Mouse (Mus musculus): ENCODE results near the gene Ttyh3. TPM values are rescaled to one million over a fixed set of nuclear protein-coding genes. Genes with fewer than 3 reads are reported as not detected.
A peak's percentile ranks its signal among the peaks of the same experiment; 100 is the strongest.

The Ttyh3 gene
- polyA plus RNA-seq, 2 experiments: 57.5 to 118 TPM

- Histone ChIP-seq H3K4me1 (ENCODE audit: control insufficient read depth, insufficient read depth, low read length) (peaks cover 7% of the 10 kb centered on the region; the same call in 1 of the 2 replicates), H3K27me3 (ENCODE audit: control insufficient read depth, insufficient read depth, low read length) (no peaks in the 10 kb centered on the region), H3K4me3 (replicated peaks; ENCODE audit: low read length) (no peak overlapping the region), H3K9me3 (ENCODE audit: control insufficient read depth, low read length) (no peaks in the 10 kb centered on the region), H3K27ac (replicated peaks; ENCODE audit: low read depth, low read length) (no peak overlapping the region), H3K4me2 (replicated peaks; ENCODE audit: low read depth, low read length, severe bottlenecking) (no peak overlapping the region), H3K9ac (ENCODE audit: low read depth, low read length, severe bottlenecking) (no peak overlapping the region), H3K36me3 (ENCODE audit: control insufficient read depth, insufficient read depth, low read length) (no peaks in the 10 kb centered on the region)
- ATAC-seq (ENCODE audit: low FRiP score, low read depth) (no peak), DNase-seq (ENCODE audit: low spot score) (no peak)
- 55% methylated on average over 3 of the region's 3 CpGs for WGBS
- TF ChIP-seq POLR2A (IDR thresholded peaks at IDR 0.05; ENCODE audit: borderline replicate concordance, extremely low read depth, insufficient read depth, insufficient read length): no peak
These were observed 52.4 kb downstream of the Ttyh3 start for GRCm38 (mm10) chr5:140596426-140596825.

GRCm38 (mm10) chr5:140594846-140595245 lies 54.0 kb downstream of the Ttyh3 start:
- H3K9ac ChIP-seq (ENCODE audit: low read depth, low read length, severe bottlenecking): no peak overlapping the region
- no peaks in the 10 kb centered on the region for H3K9me3 ChIP-seq (ENCODE audit: control insufficient read depth, low read length)
- peaks cover 7% of the 10 kb centered on the region; the same call in 1 of the 2 replicates for H3K4me1 ChIP-seq (ENCODE audit: control insufficient read depth, insufficient read depth, low read length)
- no peak overlapping the region for H3K4me2 ChIP-seq (replicated peaks; ENCODE audit: low read depth, low read length, severe bottlenecking)
- H3K36me3 ChIP-seq (ENCODE audit: control insufficient read depth, insufficient read depth, low read length): no peaks in the 10 kb centered on the region
- ATAC-seq (ENCODE audit: low FRiP score, low read depth) (no peak), DNase-seq (ENCODE audit: low spot score) (no peak)
- H3K4me3 ChIP-seq (replicated peaks; ENCODE audit: low read length): no peak overlapping the region
- no peak overlapping the region for H3K27ac ChIP-seq (replicated peaks; ENCODE audit: low read depth, low read length)
- TF ChIP-seq POLR2A (IDR thresholded peaks at IDR 0.05; ENCODE audit: borderline replicate concordance, extremely low read depth, insufficient read depth, insufficient read length): no peak
- H3K27me3 ChIP-seq (ENCODE audit: control insufficient read depth, insufficient read depth, low read length): no peaks in the 10 kb centered on the region
- WGBS: 59% methylated on average over 5 of the region's 5 CpGs

GRCm38 (mm10) chr5:140589082-140589774 lies 59.6 kb downstream of the Ttyh3 start:
- Histone ChIP-seq H3K27ac (replicated peaks; ENCODE audit: low read depth, low read length) (no peak overlapping the region), H3K4me3 (replicated peaks; ENCODE audit: low read length) (no peak overlapping the region), H3K9me3 (ENCODE audit: control insufficient read depth, low read length) (no peaks in the 10 kb centered on the region), H3K27me3 (ENCODE audit: control insufficient read depth, insufficient read depth, low read length) (no peaks in the 10 kb centered on the region), H3K4me1 (ENCODE audit: control insufficient read depth, insufficient read depth, low read length) (peaks cover 3% of the 10 kb centered on the region; the same call in 1 of the 2 replicates), H3K4me2 (replicated peaks; ENCODE audit: low read depth, low read length, severe bottlenecking) (no peak overlapping the region), H3K9ac (ENCODE audit: low read depth, low read length, severe bottlenecking) (no peak overlapping the region), H3K36me3 (ENCODE audit: control insufficient read depth, insufficient read depth, low read length) (no peaks in the 10 kb centered on the region)
- ATAC-seq (ENCODE audit: low FRiP score, low read depth): no peak
- DNase-seq (ENCODE audit: low spot score): no peak
- TF ChIP-seq POLR2A (IDR thresholded peaks at IDR 0.05; ENCODE audit: borderline replicate concordance, extremely low read depth, insufficient read depth, insufficient read length): no peak
- 83% methylated on average over 16 of the region's 16 CpGs for WGBS

- DNase-seq (ENCODE audit: low spot score) (no peak), ATAC-seq (ENCODE audit: low FRiP score, low read depth) (no peak)
- no peak for TF ChIP-seq POLR2A (IDR thresholded peaks at IDR 0.05; ENCODE audit: borderline replicate concordance, extremely low read depth, insufficient read depth, insufficient read length)
- H3K4me3 ChIP-seq (replicated peaks; ENCODE audit: low read length): no peak overlapping the region
- peaks cover 38% of the 10 kb centered on the region for H3K4me1 ChIP-seq (ENCODE audit: control insufficient read depth, insufficient read depth, low read length)
- peak overlapping the region; percentile 33; the same call in 1 of the 2 replicates for H3K27ac ChIP-seq (replicated peaks; ENCODE audit: low read depth, low read length)
- 21% methylated on average over 6 of the region's 6 CpGs for WGBS
- H3K9me3 ChIP-seq (ENCODE audit: control insufficient read depth, low read length): no peaks in the 10 kb centered on the region
- H3K27me3 ChIP-seq (ENCODE audit: control insufficient read depth, insufficient read depth, low read length): no peaks in the 10 kb centered on the region
- no peak overlapping the region for H3K4me2 ChIP-seq (replicated peaks; ENCODE audit: low read depth, low read length, severe bottlenecking)
- H3K36me3 ChIP-seq (ENCODE audit: control insufficient read depth, insufficient read depth, low read length): no peaks in the 10 kb centered on the region
- H3K9ac ChIP-seq (ENCODE audit: low read depth, low read length, severe bottlenecking): no peak overlapping the region
These were observed 65.0 kb downstream of the Ttyh3 start for GRCm38 (mm10) chr5:140583732-140584368.

GRCm38 (mm10) chr5:140582995-140583731 lies 65.7 kb downstream of the Ttyh3 start:
- ATAC-seq (ENCODE audit: low FRiP score, low read depth): peak; percentile 59
- H3K27ac ChIP-seq (replicated peaks; ENCODE audit: low read depth, low read length): peak overlapping the region; percentile 33; the same call in 1 of the 2 replicates
- H3K9me3 ChIP-seq (ENCODE audit: control insufficient read depth, low read length): no peaks in the 10 kb centered on the region
- no peaks in the 10 kb centered on the region for H3K27me3 ChIP-seq (ENCODE audit: control insufficient read depth, insufficient read depth, low read length)
- H3K4me2 ChIP-seq (replicated peaks; ENCODE audit: low read depth, low read length, severe bottlenecking): no peak overlapping the region
- H3K4me1 ChIP-seq (ENCODE audit: control insufficient read depth, insufficient read depth, low read length): peaks cover 39% of the 10 kb centered on the region
- peak; percentile 63 for DNase-seq (ENCODE audit: low spot score)
- no peak overlapping the region for H3K4me3 ChIP-seq (replicated peaks; ENCODE audit: low read length)
- no peak for TF ChIP-seq POLR2A (IDR thresholded peaks at IDR 0.05; ENCODE audit: borderline replicate concordance, extremely low read depth, insufficient read depth, insufficient read length)
- H3K36me3 ChIP-seq (ENCODE audit: control insufficient read depth, insufficient read depth, low read length): no peaks in the 10 kb centered on the region
- H3K9ac ChIP-seq (ENCODE audit: low read depth, low read length, severe bottlenecking): no peak overlapping the region
- WGBS: 24% methylated on average over 8 of the region's 8 CpGs

Data from limb, embryonic 14.5 days (tissue).